Mouse (Mus musculus) c-Kit-negative CD71-positive TER-119-positive erythroid progenitor cells, embryonic 14.5 days (primary cell): ENCODE data around the gene Tmem156.
A peak's percentile ranks its signal among the peaks of the same experiment; 100 is the strongest.
"Not testable (repeated sequence)": the region's sequence is repeated elsewhere in the genome, so short reads cannot be mapped to it uniquely, and the experiment has no call there.

Experiments
- DNase-seq: peaks from one replicate; pipeline ENCODE4 v3.0.0-alpha.2; 2013; ENCODE audit warnings: low read depth, low spot score

Tmem156 gene

DNA sequence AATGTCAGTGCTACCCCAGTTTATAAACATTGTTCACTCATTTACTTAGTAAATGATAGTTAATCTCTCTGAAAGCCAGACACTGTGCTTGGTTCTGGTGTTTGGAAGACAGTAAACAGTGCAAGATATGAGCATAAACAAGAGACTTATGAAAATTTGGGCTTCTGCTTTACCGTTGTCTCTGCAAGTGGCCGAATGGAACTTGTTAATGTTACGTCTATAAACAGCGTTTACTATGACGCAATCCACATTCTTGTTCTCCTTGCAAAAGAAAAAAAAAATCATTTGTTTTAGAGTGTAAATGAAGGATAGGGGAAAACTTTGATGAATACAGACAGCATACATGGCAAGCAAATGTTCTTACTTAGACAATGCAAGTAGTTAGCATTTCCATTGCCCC lies at the start of gene Tmem156:
Gene Tmem156 (minus strand): TSS at position 212 of the 400 bp plus-strand sequence.
- no peak for DNase-seq

DNA sequence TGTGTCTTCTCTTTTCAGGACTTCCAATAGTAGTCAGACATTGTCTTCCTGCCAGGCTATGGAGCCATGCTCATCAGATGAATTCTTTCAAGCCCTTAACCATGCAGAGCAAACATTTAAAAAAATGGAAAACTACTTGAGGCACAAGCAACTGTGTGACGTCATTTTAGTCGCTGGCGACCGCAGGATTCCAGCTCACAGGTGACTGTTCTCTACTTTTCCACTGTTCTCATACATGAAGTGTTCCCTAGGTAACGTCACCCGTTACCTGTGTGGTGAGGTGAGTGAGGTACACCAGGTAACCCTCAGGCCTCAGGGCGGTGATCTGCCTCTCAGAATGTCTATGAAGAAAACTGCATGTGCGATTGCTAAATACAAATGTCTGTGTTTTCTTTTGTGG lies 49.3 kb upstream of the Tmem156 start:
- DNase-seq, result no peak

DNA sequence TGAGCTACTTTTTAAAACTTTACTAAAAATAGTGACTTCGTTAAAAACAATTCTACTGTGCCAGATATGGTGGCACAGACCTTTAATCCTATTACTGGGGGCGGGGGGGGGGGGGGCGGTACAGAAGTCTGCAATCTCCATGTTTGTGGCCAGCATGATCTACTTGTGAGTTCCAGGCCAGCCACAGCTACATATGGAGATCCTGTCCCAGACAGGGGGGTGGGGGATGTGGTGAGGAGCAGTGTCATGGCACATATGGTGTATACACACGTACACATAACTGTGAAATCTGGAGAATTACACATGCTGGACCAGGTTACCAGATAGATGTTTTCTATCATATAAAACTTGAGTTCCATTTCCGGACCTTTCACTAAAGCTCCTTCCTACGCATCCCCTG lies 45.1 kb upstream of the Tmem156 start:
- no peak for DNase-seq

DNA sequence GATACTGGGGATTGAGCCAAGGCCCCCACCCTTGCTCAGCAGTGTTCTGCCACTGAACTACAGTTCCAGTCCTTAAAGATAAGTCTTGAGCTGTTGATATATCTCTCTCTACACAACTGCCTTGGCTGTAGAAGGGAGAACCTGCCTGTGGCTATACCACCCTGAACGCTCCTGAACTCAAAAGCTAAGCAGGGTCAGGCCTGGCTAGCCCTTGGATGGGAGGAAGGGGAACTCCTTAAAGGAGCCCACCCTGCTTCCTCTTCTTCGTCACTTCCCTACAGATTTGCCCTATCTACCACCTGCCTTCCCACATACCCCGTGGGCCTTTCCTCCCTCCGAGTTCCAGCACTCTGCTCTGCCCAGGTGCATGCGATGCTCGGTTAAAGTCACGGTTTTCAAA lies 44.2 kb upstream of the Tmem156 start:
- no peak for DNase-seq

- no peak for DNase-seq
Observed at GRCm38 (mm10) chr5:65131211-65131879, 39.4 kb upstream of the Tmem156 start.

GRCm38 (mm10) chr5:65130528-65131210 lies 38.7 kb upstream of the Tmem156 start:
- no peak for DNase-seq

DNA sequence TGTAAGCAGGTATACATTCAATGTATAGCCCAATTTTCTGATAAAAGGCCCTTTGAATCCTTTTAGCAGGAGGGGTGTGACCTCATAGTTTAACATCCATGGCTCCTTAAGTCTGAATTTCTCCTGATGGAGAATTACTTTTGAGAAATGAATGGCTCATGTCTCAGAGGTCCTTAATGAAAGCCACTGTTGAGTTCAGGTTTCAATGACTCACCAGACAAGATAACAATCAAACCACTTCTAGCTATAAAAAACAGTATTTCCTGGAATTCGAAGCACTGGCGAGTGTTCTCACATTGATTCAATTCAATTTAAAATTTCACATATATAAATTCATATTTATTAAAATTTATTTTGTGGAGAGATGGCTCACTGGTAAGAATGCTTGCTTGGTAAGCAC lies 36.5 kb upstream of the Tmem156 start:
- DNase-seq, result no peak

DNA sequence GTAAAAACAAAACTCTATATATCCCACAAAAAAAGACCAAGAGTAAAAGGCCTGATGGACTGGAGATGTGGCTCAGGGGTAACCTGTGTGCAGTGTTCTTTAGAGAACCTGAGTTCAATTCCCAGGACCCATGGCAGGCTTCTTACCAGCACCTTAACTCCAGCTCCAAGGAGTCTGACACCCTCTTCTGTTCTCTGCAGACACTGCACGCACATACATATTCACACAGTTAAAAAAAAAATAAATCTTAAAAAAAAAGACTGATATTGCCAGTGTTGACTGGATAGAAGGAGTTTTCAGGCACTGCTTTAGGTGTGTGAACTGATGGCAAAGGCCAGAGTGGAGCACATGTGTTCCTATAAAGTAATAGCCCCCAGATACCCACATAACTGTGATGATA lies 34.2 kb upstream of the Tmem156 start:
- no peak for DNase-seq

DNA sequence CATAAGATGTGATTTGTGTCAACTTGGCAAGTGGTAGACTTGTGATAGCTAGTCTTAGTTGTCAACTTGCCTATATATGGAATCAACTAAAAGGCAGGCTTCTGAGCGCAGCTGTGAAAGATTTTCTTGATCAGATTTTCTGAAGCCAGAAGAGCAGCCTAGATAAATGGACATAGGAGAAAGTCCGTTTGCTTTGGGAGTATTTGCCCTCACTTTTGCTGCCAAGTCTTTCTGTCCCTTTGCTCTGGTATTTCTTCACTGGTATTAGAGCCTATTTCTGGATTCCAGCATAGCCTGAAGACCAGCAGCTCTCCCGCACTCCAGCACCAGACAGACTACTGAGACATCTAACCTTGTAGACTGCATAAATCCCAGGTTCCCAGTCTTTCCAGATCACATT lies 30.7 kb upstream of the Tmem156 start:
- no peak for DNase-seq

GRCm38 (mm10) chr5:65119918-65120317 lies 28.0 kb upstream of the Tmem156 start:
- DNase-seq, result no peak

GRCm38 (mm10) chr5:65119495-65119894 lies 27.6 kb upstream of the Tmem156 start:
- DNase-seq, result no peak

- DNase-seq, result no peak
Observed at GRCm38 (mm10) chr5:65116789-65117188, 24.9 kb upstream of the Tmem156 start.

- no peak for DNase-seq
Observed at GRCm38 (mm10) chr5:65113323-65113722, 21.4 kb upstream of the Tmem156 start.

DNA sequence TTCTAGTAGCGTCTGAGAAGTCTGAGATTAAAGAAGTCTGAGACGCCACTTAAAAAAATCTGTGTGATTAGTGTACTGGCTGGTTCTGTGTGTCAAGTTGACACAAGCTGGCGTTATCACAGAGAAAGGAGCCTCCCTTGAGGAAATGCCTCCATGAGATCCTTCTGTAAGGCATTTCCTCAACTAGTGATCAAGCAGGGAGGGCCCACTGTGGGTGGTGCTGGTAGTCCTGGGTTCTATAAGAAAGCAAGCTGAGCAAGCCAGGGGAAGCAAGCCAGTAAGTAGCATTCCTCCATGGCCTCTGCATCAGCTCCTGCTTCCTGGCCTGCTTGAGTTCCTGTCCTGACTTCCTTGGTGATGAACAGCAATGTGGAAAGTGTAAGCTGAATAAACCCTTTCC lies 20.3 kb upstream of the Tmem156 start:
- DNase-seq, result not testable (repeated sequence)

DNA sequence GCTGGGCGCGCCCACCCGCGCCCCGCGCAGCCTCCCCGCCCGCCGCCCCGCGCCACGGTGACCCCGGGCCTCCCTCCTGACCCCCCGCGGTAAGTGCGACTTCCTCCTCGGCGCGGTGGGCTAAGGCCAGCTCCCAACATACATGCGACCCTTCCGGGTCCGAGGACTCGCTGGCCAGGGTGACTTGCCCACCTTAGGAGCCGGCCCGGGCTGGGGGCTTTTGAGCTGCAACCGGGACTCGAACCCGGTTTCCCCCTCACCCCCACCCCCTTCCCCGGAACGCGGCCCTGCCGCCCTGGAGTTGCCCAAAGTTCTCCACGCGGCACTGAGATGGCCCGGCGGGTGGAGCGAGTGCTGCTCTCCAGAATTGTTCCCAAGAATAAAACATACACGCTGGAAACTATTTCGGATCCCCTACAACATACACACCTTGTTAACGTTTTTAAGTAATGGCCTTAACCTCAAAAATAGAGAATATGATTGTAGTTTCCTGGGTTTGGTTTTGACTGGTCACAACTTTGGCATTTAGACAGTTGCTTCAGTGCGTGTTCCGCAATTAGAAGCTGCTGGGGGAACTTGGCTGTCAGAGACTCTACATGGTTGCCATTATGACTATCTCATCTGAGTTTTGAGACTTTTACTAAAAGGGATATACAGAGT lies 16.0 kb upstream of the Tmem156 start:
- DNase-seq, result no peak

- peak; percentile 9 for DNase-seq
Observed at GRCm38 (mm10) chr5:65106876-65107772, 15.2 kb upstream of the Tmem156 start, which contains the start of gene Klhl5. Klhl5 (plus strand) TSS chr5:65107539.

GRCm38 (mm10) chr5:65102641-65103042 lies 10.7 kb upstream of the Tmem156 start:
- no peak for DNase-seq

- no peak for DNase-seq
Observed at GRCm38 (mm10) chr5:65102026-65102640, 10.2 kb upstream of the Tmem156 start.

- no peak for DNase-seq
Observed at GRCm38 (mm10) chr5:65101621-65102020, 9.7 kb upstream of the Tmem156 start.

DNA sequence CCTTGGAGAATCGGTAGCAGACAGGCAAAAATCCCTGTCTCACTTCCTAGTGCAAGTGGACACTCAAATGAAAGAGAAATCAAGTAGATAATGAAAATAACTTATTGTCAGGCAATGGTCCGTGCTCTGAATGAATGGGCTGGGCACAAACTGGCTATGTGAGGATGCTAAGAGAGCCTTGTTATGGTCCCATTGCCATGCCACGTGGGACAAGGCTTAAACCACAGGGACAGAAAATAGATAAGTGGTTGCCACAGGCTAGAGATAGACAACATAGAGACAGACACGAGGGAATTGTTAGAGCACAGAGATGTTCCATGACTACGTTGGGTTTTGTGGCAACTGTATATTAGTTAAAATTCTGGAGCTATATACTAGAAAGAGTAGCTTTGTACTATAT lies 9.3 kb upstream of the Tmem156 start:
- no peak for DNase-seq

GRCm38 (mm10) chr5:65100002-65100401 lies 8.1 kb upstream of the Tmem156 start:
- no peak for DNase-seq
